Mouse (Mus musculus): ENCODE results near the gene Plcb1.

DNA sequence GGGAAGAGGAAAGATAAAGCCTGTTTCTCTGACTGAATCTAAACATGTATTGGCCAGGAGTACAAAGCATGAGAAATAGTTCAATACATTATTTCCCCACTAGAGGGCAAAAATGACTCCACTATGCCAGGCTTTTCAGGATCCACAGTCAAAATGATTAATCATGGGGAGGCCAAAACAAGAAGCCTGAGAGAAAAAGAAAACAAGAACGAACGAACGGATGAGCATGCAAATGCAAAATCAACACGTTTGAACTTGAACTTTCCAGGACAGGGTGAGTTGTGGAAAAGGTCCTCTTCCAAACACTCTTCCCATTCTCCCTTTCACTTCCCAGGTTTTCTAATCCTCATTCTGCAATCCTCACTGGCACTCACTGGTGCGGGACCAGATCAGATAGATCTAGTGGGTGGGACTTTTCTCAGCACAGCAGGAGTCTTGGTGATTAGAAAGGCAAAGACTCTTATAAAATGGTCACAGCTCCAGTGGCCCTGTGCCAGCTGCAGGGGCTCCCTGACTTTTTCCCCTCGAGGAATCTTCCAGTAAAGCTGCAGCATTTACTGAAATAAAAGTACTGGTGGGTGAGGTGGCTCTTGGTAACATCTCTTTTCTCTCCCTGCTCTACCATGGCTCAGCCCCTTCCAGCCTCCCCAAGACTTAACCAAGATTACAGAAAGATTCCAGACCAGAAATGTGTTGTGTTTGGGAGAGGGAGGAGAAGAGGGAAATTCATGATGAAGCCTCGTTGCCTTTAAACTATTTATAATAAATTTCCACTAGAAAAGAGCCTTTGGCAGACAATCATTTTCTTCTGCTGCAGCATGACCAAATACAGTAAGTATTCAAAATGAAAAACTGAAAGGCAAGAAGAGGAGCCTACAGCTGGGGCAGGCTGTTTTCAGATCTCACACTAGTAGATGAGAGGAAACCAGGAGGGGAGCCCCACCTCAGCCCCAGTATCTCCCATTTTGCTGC is 654.0 kb downstream of the Plcb1 start:
- TF ChIP-seq CTCF (IDR thresholded peaks at IDR 0.05; ENCODE audit: low read depth), result peak; percentile 64
- TF ChIP-seq EP300 (IDR thresholded peaks at IDR 0.05; ENCODE audit: low read depth), result no peak
